Mouse (Mus musculus): ENCODE measurements around the gene Ano1. TPM values are rescaled to one million over a fixed set of nuclear protein-coding genes. Genes with fewer than 3 reads are reported as not detected.

The Ano1 gene
- polyA plus RNA-seq, 1 experiment from 2014 or later: 10.9 TPM

GRCm38 (mm10) chr7:144764537-144765282 is 12.9 kb upstream of the Ano1 start:
- Histone ChIP-seq H3K9me3 (no peaks in the 10 kb centered on the region), H3K4me2 (replicated peaks) (no peak overlapping the region), H3K27ac (no peak overlapping the region), H3K9ac (no peak overlapping the region), H3K4me3 (no peak overlapping the region), H3K4me1 (peaks cover 6% of the 10 kb centered on the region; the same call in 1 of the 2 replicates), H3K27me3 (no peaks in the 10 kb centered on the region; the same call in 1 of the 2 replicates), H3K36me3 (no peaks in the 10 kb centered on the region)
- no peak for ATAC-seq (ENCODE audit: insufficient number of reproducible peaks, insufficient read depth, low FRiP score, low TSS enrichment)
- 76% methylated on average over 11 of the region's 11 CpGs for WGBS

GRCm38 (mm10) chr7:144764013-144764412 is 12.2 kb upstream of the Ano1 start:
- no peaks in the 10 kb centered on the region for H3K36me3 ChIP-seq
- no peak overlapping the region for H3K27ac ChIP-seq
- H3K4me1 ChIP-seq: 0 out of 2 replicates have a peak, but pooled peaks cover 3% of the 10 kb centered on the region
- 64% methylated on average over 2 of the region's 2 CpGs for WGBS
- no peaks in the 10 kb centered on the region; the same call in 1 of the 2 replicates for H3K27me3 ChIP-seq
- no peak overlapping the region for H3K4me2 ChIP-seq (replicated peaks)
- ATAC-seq (ENCODE audit: insufficient number of reproducible peaks, insufficient read depth, low FRiP score, low TSS enrichment): no peak
- H3K9ac ChIP-seq: no peak overlapping the region
- H3K9me3 ChIP-seq: no peaks in the 10 kb centered on the region
- no peak overlapping the region for H3K4me3 ChIP-seq

- Histone ChIP-seq H3K36me3 (no peaks in the 10 kb centered on the region), H3K4me1 (0 out of 2 replicates have a peak, but pooled peaks cover 3% of the 10 kb centered on the region), H3K4me2 (replicated peaks) (no peak overlapping the region), H3K9me3 (no peaks in the 10 kb centered on the region), H3K27ac (no peak overlapping the region), H3K4me3 (no peak overlapping the region), H3K27me3 (no peaks in the 10 kb centered on the region; the same call in 1 of the 2 replicates), H3K9ac (no peak overlapping the region)
- WGBS: 64% methylated on average over 16 of the region's 16 CpGs
- no peak for ATAC-seq (ENCODE audit: insufficient number of reproducible peaks, insufficient read depth, low FRiP score, low TSS enrichment)
Observed at GRCm38 (mm10) chr7:144762496-144763235, 10.9 kb upstream of the Ano1 start.

GRCm38 (mm10) chr7:144760228-144760627 is 8.5 kb upstream of the Ano1 start:
- ATAC-seq (ENCODE audit: insufficient number of reproducible peaks, insufficient read depth, low FRiP score, low TSS enrichment): no peak
- H3K4me2 ChIP-seq (replicated peaks): no peak overlapping the region
- no peak overlapping the region for H3K4me3 ChIP-seq
- no peaks in the 10 kb centered on the region for H3K36me3 ChIP-seq
- WGBS: 55% methylated on average over 7 of the region's 9 CpGs
- no peak overlapping the region; the same call in 1 of the 2 replicates for H3K9ac ChIP-seq
- H3K9me3 ChIP-seq: no peaks in the 10 kb centered on the region
- H3K27ac ChIP-seq: no peak overlapping the region
- H3K4me1 ChIP-seq: 0 out of 2 replicates have a peak, but pooled peaks cover 3% of the 10 kb centered on the region
- no peaks in the 10 kb centered on the region; the same call in 1 of the 2 replicates for H3K27me3 ChIP-seq

GRCm38 (mm10) chr7:144759455-144759854 is 7.7 kb upstream of the Ano1 start:
- H3K36me3 ChIP-seq: no peaks in the 10 kb centered on the region
- no peak overlapping the region for H3K9ac ChIP-seq
- no peak overlapping the region for H3K27ac ChIP-seq
- H3K4me1 ChIP-seq: 0 out of 2 replicates have a peak, but pooled peaks cover 3% of the 10 kb centered on the region
- WGBS: 65% methylated on average over 2 of the region's 2 CpGs
- no peak overlapping the region for H3K4me2 ChIP-seq (replicated peaks)
- no peaks in the 10 kb centered on the region for H3K9me3 ChIP-seq
- ATAC-seq (ENCODE audit: insufficient number of reproducible peaks, insufficient read depth, low FRiP score, low TSS enrichment): no peak
- H3K4me3 ChIP-seq: no peak overlapping the region
- H3K27me3 ChIP-seq: no peaks in the 10 kb centered on the region; the same call in 1 of the 2 replicates

- H3K36me3 ChIP-seq: no peaks in the 10 kb centered on the region
- no peak overlapping the region for H3K4me2 ChIP-seq (replicated peaks)
- no peak overlapping the region for H3K4me3 ChIP-seq
- no peaks in the 10 kb centered on the region for H3K9me3 ChIP-seq
- H3K27me3 ChIP-seq: no peaks in the 10 kb centered on the region
- no peak for ATAC-seq (ENCODE audit: insufficient number of reproducible peaks, insufficient read depth, low FRiP score, low TSS enrichment)
- no peak overlapping the region for H3K27ac ChIP-seq
- WGBS: 73% methylated on average over 11 of the region's 11 CpGs
- H3K4me1 ChIP-seq: 0 out of 2 replicates have a peak, but pooled peaks cover 3% of the 10 kb centered on the region
- no peak overlapping the region for H3K9ac ChIP-seq
Observed at GRCm38 (mm10) chr7:144755511-144756378, 4.0 kb upstream of the Ano1 start.

- 84% methylated on average over 2 of the region's 2 CpGs for WGBS
- H3K9me3 ChIP-seq: no peaks in the 10 kb centered on the region
- no peak overlapping the region for H3K4me3 ChIP-seq
- ATAC-seq (ENCODE audit: insufficient number of reproducible peaks, insufficient read depth, low FRiP score, low TSS enrichment): no peak
- no peaks in the 10 kb centered on the region for H3K27me3 ChIP-seq
- H3K9ac ChIP-seq: no peak overlapping the region
- H3K27ac ChIP-seq: no peak overlapping the region
- H3K4me2 ChIP-seq (replicated peaks): no peak overlapping the region
- H3K4me1 ChIP-seq: 0 out of 2 replicates have a peak, but pooled peaks cover 2% of the 10 kb centered on the region
- no peaks in the 10 kb centered on the region for H3K36me3 ChIP-seq
Observed at GRCm38 (mm10) chr7:144754722-144755121, 2.9 kb upstream of the Ano1 start.

- no peak overlapping the region for H3K4me2 ChIP-seq (replicated peaks)
- H3K27ac ChIP-seq: no peak overlapping the region
- no peak for ATAC-seq (ENCODE audit: insufficient number of reproducible peaks, insufficient read depth, low FRiP score, low TSS enrichment)
- no peaks in the 10 kb centered on the region for H3K4me1 ChIP-seq
- H3K27me3 ChIP-seq: no peaks in the 10 kb centered on the region
- H3K9ac ChIP-seq: no peak overlapping the region
- 87% methylated on average over 9 of the region's 9 CpGs for WGBS
- H3K4me3 ChIP-seq: no peak overlapping the region
- no peaks in the 10 kb centered on the region for H3K9me3 ChIP-seq
- H3K36me3 ChIP-seq: no peaks in the 10 kb centered on the region
Observed at GRCm38 (mm10) chr7:144753657-144754031, 1.9 kb upstream of the Ano1 start.

- H3K27ac ChIP-seq: no peak overlapping the region
- H3K4me1 ChIP-seq: no peaks in the 10 kb centered on the region
- no peaks in the 10 kb centered on the region for H3K27me3 ChIP-seq
- H3K9ac ChIP-seq: no peak overlapping the region
- H3K4me3 ChIP-seq: no peak overlapping the region
- 82% methylated on average over 14 of the region's 14 CpGs for WGBS
- no peak overlapping the region for H3K4me2 ChIP-seq (replicated peaks)
- no peak for ATAC-seq (ENCODE audit: insufficient number of reproducible peaks, insufficient read depth, low FRiP score, low TSS enrichment)
- no peaks in the 10 kb centered on the region for H3K9me3 ChIP-seq
- no peaks in the 10 kb centered on the region for H3K36me3 ChIP-seq
Observed at GRCm38 (mm10) chr7:144752919-144753656, 1.3 kb upstream of the Ano1 start.

GRCm38 (mm10) chr7:144747756-144748155 is 4.0 kb downstream of the Ano1 start:
- H3K27me3 ChIP-seq: no peaks in the 10 kb centered on the region
- ATAC-seq (ENCODE audit: insufficient number of reproducible peaks, insufficient read depth, low FRiP score, low TSS enrichment): no peak
- no peaks in the 10 kb centered on the region for H3K4me1 ChIP-seq
- H3K9ac ChIP-seq: no peak overlapping the region
- H3K27ac ChIP-seq: no peak overlapping the region
- H3K36me3 ChIP-seq: no peaks in the 10 kb centered on the region
- no peak overlapping the region for H3K4me2 ChIP-seq (replicated peaks)
- H3K4me3 ChIP-seq: no peak overlapping the region
- H3K9me3 ChIP-seq: no peaks in the 10 kb centered on the region
- 39% methylated on average over 2 of the region's 2 CpGs for WGBS

- Histone ChIP-seq H3K27me3 (no peaks in the 10 kb centered on the region), H3K36me3 (no peaks in the 10 kb centered on the region), H3K4me3 (no peak overlapping the region), H3K9me3 (no peaks in the 10 kb centered on the region), H3K4me2 (replicated peaks) (no peak overlapping the region), H3K4me1 (no peaks in the 10 kb centered on the region), H3K9ac (no peak overlapping the region), H3K27ac (no peak overlapping the region)
- WGBS: 83% methylated on average over 4 of the region's 4 CpGs
- ATAC-seq (ENCODE audit: insufficient number of reproducible peaks, insufficient read depth, low FRiP score, low TSS enrichment): no peak
Observed at GRCm38 (mm10) chr7:144746466-144746865, 5.3 kb downstream of the Ano1 start.

Measured in embryonic facial prominence, embryonic 12.5 days (tissue).